Mouse (Mus musculus) neural tube, embryonic 11.5 days (tissue): ENCODE measurements around the gene Smyd3. TPM values are rescaled to one million over a fixed set of nuclear protein-coding genes. Genes with fewer than 3 reads are reported as not detected.
A peak's percentile ranks its signal among the peaks of the same experiment; 100 is the strongest.

Source experiments
- ATAC-seq: fragments of 200-750 bp; cut with Nextera tagmentation; 2 replicates; pipeline ENCODE4 v1.8.0; 2017; ENCODE audit warnings: moderate number of reproducible peaks, mild to moderate bottlenecking, moderate TSS enrichment, moderate library complexity; ENCODE audit not compliant: insufficient read depth, low FRiP score, low TSS enrichment
- DNase-seq: peaks from one replicate; pipeline ENCODE4 v3.0.0-alpha.2; 2015; ENCODE audit warnings: low spot score
- H3K27ac ChIP-seq: fragments of 300-500 bp; sonication (generic); 2 replicates; pipeline ENCODE4 v1.5.1; 2014; ENCODE audit warnings: low read depth, mild to moderate bottlenecking, low read length
- H3K27me3 ChIP-seq: fragments of 300-500 bp; sonication (generic); 2 replicates; pipeline ENCODE4 v1.6.1; 2014; ENCODE audit warnings: mild to moderate bottlenecking, low read length, mixed read lengths; ENCODE audit not compliant: control insufficient read depth, insufficient read depth
- H3K36me3 ChIP-seq: fragments of 300-500 bp; sonication (generic); 2 replicates; pipeline ENCODE4 v1.6.1; 2014; ENCODE audit warnings: mild to moderate bottlenecking, low read length, moderate library complexity, mixed read lengths; ENCODE audit not compliant: control insufficient read depth, insufficient read depth
- H3K4me1 ChIP-seq: fragments of 300-500 bp; sonication (generic); 2 replicates; pipeline ENCODE4 v1.6.1; 2014; ENCODE audit warnings: low read length, mixed read lengths; ENCODE audit not compliant: control insufficient read depth, insufficient read depth
- H3K4me2 ChIP-seq: fragments of 300-500 bp; sonication (generic); 2 replicates; pipeline ENCODE4 v1.6.1; 2014; ENCODE audit warnings: low read depth, mild to moderate bottlenecking, moderate library complexity
- H3K4me3 ChIP-seq: fragments of 300-500 bp; sonication (generic); 2 replicates; pipeline ENCODE4 v1.5.1; 2014; ENCODE audit warnings: low read depth, low read length
- H3K9ac ChIP-seq: fragments of 300-500 bp; sonication (generic); 2 replicates; pipeline ENCODE4 v1.6.1; 2014; ENCODE audit warnings: mild to moderate bottlenecking, low read length
- H3K9me3 ChIP-seq: fragments of 300-500 bp; sonication (generic); 2 replicates; pipeline ENCODE4 v1.6.1; 2016; ENCODE audit warnings: low read length; ENCODE audit not compliant: control insufficient read depth
- WGBS: fragments of 180-500 bp; shearing (Covaris S2); extraction: QIAGEN DNeasy Blood & Tissue Kit; methylation state at CpG from one replicate; pipeline ENCODE4 v1.1.7; 2014; 5-methylcytosine and 5-hydroxymethylcytosine counted together
- polyA plus RNA-seq: library from polyadenylated mRNA; unstranded; fragments of >200 nt; fragmentation: Nextera tagmentation; extraction: Ambion mirVana; gene quantifications from 2 replicates; pipeline ENCODE4 v1.2.1, GENCODE M21; 2014

Smyd3 gene
- polyA plus RNA-seq, 1 experiment from 2014 or later = 19.7 TPM

DNA sequence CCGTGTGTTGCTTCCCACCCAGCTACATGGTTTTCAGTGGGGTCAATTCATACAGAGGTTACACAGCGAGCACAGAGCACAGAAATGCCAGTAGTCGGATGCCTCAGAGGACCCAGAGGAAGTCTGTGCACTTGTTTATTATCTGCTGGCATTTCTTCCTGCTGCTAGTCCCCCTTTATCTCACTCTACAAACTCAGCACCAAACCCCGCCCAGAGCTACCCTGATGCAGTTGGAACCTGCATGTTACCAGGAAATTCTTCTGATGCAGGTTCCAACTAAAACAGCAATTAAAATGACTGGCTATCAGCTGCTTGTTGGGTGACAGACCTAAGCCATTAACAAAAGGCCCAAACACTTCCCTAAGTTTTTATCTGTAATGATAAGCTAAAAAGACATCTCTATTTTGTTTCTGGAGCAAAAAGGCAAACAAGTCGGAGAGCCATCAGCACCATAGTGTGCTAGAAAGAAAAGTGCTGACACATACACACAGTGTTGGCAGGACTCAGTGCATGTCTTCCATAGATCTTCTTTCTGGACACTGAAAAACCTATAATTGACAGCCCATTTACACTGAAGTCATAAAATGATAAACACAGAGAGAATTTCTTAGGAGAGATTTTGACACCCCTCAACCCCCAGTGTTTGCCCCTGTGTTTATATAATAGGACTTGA is 368.2 kb downstream of the Smyd3 start:
- no peaks in the 10 kb centered on the region for H3K9me3 ChIP-seq
- no peak for ATAC-seq
- no peak overlapping the region for H3K27ac ChIP-seq
- no peak overlapping the region for H3K9ac ChIP-seq
- no peak for DNase-seq
- H3K4me2 ChIP-seq = no peak overlapping the region
- H3K4me1 ChIP-seq = 0 out of 2 replicates have a peak, but pooled peaks cover 6% of the 10 kb centered on the region
- H3K4me3 ChIP-seq = no peak overlapping the region
- WGBS = 88% methylated on average over 5 of the region's 5 CpGs
- H3K36me3 ChIP-seq = no peaks in the 10 kb centered on the region
- H3K27me3 ChIP-seq = no peaks in the 10 kb centered on the region

DNA sequence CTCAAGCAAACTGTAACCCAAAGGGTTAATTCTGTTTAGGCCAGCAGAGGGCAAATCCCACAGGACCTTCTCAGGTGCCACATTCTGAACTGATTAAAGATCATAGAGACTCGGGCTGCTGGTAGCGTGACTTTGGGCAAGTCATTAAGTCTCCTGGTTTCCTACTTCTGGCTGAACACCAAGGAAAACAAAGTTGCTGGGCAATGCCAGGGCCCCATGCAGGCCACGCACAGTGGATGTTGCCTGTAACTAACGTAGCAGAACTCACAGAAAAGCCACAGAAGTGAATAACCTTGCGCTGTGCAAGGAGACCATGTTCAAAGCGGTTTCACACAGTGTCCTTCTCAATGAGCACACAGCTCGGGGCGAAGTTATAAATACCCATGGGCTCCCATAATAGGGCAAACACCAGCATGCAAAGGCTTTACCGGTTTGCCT is 371.1 kb downstream of the Smyd3 start:
- 59% methylated on average over 9 of the region's 9 CpGs for WGBS
- no peak for DNase-seq
- no peak for ATAC-seq

DNA sequence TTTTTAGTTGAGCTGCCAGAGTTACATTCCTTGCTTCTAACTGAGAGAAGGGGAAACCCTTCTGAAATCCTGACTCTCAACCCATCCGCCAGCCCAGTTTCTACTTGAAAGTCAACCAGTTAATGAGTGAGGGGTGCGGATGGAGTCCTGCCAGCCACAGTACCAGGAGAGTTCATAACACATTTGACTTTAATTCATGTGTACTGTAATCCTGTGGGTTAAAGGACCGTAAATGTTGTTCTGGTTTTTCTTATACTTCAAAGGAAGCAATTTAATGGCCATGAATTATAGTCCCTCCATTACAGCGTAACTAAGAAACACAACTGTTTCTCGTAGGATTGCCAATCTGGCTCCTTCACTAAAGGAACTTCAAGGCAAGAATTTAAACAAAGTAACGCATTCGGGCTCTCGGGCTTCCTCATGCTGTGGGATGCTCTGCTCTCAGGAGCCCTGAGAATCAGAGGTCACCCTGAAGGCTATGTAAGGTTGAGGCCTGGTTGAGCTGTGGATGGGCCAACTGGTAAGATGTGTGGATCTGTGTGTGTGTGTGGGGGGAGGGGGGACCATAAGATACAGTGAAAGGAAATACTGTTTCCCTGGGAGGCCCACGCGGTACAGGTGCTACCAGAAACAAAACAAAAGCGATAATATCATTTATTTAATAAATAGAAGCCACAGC is 374.5 kb downstream of the Smyd3 start:
- Histone ChIP-seq H3K9me3 (no peaks in the 10 kb centered on the region), H3K27ac (no peak overlapping the region), H3K4me1 (peaks cover 13% of the 10 kb centered on the region; the same call in 1 of the 2 replicates), H3K4me2 (no peak overlapping the region), H3K27me3 (no peaks in the 10 kb centered on the region), H3K4me3 (no peak overlapping the region), H3K9ac (no peak overlapping the region), H3K36me3 (no peaks in the 10 kb centered on the region)
- 52% methylated on average over 11 of the region's 11 CpGs for WGBS
- DNase-seq (no peak), ATAC-seq (no peak; the same call in 1 of the 2 replicates)

More for the DNA sequence above, 371.1 kb downstream of the Smyd3 start:
- no peaks in the 10 kb centered on the region for H3K27me3 ChIP-seq
- no peak overlapping the region for H3K4me2 ChIP-seq
- H3K9ac ChIP-seq = no peak overlapping the region
- no peak overlapping the region for H3K27ac ChIP-seq
- H3K4me1 ChIP-seq = peaks cover 13% of the 10 kb centered on the region; the same call in 1 of the 2 replicates
- no peaks in the 10 kb centered on the region for H3K9me3 ChIP-seq
- H3K36me3 ChIP-seq = no peaks in the 10 kb centered on the region
- no peak overlapping the region for H3K4me3 ChIP-seq

DNA sequence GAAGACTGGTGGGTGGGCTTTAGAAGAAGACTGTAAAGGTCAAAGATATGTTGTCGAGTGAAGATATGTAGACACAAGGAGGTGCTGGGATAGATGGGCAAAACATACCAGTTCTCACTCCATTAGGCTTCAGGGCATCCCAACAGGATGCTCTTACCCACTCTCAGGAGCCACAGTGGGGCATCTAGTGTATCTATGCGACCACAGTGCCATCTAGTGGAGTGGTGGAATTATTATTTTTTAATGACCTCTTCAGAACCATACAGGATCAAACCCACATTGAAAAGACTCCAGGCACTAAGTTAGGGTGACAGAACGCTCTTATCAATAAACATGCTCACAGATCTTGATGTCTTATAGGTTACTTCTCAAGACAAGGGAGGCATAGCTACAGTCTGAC is 375.7 kb downstream of the Smyd3 start:
- H3K4me1 ChIP-seq = peaks cover 13% of the 10 kb centered on the region; the same call in 1 of the 2 replicates
- no peak overlapping the region for H3K27ac ChIP-seq
- no peak overlapping the region for H3K9ac ChIP-seq
- no peaks in the 10 kb centered on the region for H3K27me3 ChIP-seq
- H3K9me3 ChIP-seq = no peaks in the 10 kb centered on the region
- no peak overlapping the region for H3K4me2 ChIP-seq
- peak; percentile 23; the same call in 1 of the 2 replicates for ATAC-seq
- no peak overlapping the region for H3K4me3 ChIP-seq
- no peaks in the 10 kb centered on the region for H3K36me3 ChIP-seq
- peak; percentile 57 for DNase-seq
- WGBS = 54% methylated on average over 3 of the region's 3 CpGs

- Histone ChIP-seq H3K27ac (no peak overlapping the region), H3K4me2 (no peak overlapping the region), H3K4me3 (no peak overlapping the region), H3K36me3 (no peaks in the 10 kb centered on the region), H3K9me3 (no peaks in the 10 kb centered on the region), H3K9ac (no peak overlapping the region), H3K27me3 (no peaks in the 10 kb centered on the region), H3K4me1 (peaks cover 15% of the 10 kb centered on the region; the same call in 1 of the 2 replicates)
- DNase-seq = no peak
- no peak for ATAC-seq
- 88% methylated on average over 12 of the region's 12 CpGs for WGBS
Measured at GRCm38 (mm10) chr1:179141071-179141650, 376.7 kb downstream of the Smyd3 start.

DNA sequence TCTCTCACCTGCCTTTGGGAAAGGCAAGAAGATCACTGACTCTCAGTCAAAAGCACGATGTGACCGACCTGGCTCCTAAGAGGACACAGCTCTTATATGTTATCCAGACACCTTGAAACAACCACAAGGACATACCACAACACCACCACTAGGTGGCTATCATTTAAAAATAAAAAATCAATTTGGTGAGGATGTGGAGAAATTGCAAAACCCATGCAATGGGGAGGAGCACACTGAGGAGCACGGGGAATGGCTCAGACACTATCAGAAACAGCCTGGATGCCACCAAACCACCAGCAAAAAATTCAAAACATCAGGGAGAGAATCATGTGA is 380.7 kb downstream of the Smyd3 start:
- Histone ChIP-seq H3K27ac (no peak overlapping the region), H3K36me3 (no peaks in the 10 kb centered on the region), H3K4me2 (no peak overlapping the region), H3K4me1 (0 out of 2 replicates have a peak, but pooled peaks cover 2% of the 10 kb centered on the region), H3K4me3 (no peak overlapping the region), H3K9ac (no peak overlapping the region), H3K9me3 (0 out of 2 replicates have a peak, but pooled peaks cover 4% of the 10 kb centered on the region), H3K27me3 (no peaks in the 10 kb centered on the region)
- WGBS = 77% methylated on average over 3 of the region's 3 CpGs
- no peak for ATAC-seq
- DNase-seq = no peak

GRCm38 (mm10) chr1:179136461-179137144 is 381.2 kb downstream of the Smyd3 start:
- Histone ChIP-seq H3K9ac (no peak overlapping the region), H3K27me3 (no peaks in the 10 kb centered on the region), H3K9me3 (0 out of 2 replicates have a peak, but pooled peaks cover 4% of the 10 kb centered on the region), H3K4me1 (0 out of 2 replicates have a peak, but pooled peaks cover 2% of the 10 kb centered on the region), H3K27ac (no peak overlapping the region), H3K36me3 (no peaks in the 10 kb centered on the region), H3K4me3 (no peak overlapping the region), H3K4me2 (no peak overlapping the region)
- whole genome bisulfite sequencing = 65% methylated on average over 14 of the region's 14 CpGs
- DNase-seq (no peak), ATAC-seq (no peak)

GRCm38 (mm10) chr1:179129995-179130394 is 387.8 kb downstream of the Smyd3 start:
- H3K36me3 ChIP-seq = no peaks in the 10 kb centered on the region
- no peak overlapping the region for H3K9ac ChIP-seq
- ATAC-seq (no peak), DNase-seq (no peak)
- no peak overlapping the region for H3K4me3 ChIP-seq
- no peaks in the 10 kb centered on the region for H3K4me1 ChIP-seq
- H3K9me3 ChIP-seq = 0 out of 2 replicates have a peak, but pooled peaks cover 4% of the 10 kb centered on the region
- 91% methylated on average over 5 of the region's 5 CpGs for WGBS
- no peak overlapping the region for H3K27ac ChIP-seq
- no peaks in the 10 kb centered on the region for H3K27me3 ChIP-seq
- H3K4me2 ChIP-seq = no peak overlapping the region
